Mouse (Mus musculus) kidney, postnatal 25 days (tissue): ENCODE measurements around the gene Lbx2.

ENCODE experiments used
- DNase-seq, 2 experiments: peaks; one replicate each; pipeline ENCODE4 v3.0.0; 2021; ENCODE audit warnings: mixed read lengths in 2 of 2

Lbx2 gene

DNA sequence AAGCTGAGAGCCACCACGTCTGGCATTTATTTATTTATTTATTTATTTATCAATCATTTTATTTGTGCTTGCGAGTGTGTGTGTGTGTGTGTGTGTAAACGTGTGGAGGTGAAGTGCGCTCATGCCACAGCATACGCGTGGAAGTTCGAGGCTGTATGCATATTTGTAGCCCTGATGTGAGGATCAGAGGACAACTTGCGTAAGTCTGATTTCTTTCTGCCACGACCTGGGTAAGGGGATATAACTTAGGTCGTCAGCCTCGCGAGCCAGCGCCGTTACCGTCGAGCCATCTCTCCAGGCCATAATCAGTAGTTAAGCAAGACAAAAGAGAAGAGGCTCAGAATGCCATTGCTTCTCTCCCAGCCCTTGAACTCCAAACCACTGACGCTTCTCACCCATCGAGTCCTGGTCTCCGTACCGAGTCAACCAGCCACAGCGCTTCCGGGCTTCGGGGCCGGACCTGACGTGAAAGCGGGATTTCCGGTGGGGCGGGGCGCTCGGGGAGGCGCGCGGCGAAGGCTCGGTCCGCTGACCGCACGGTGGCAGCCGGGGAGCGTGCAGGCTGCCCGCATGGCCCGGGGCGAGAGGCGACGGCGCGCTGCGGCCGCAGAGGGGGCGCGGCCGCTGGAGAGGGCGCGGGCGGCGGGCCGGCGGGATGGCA, 29.0 kb downstream of the Lbx2 start, which contains the start of gene Mogs:
Mogs (plus strand) TSS at position 486 of the 661 bp plus-strand sequence.
- peak; percentile 96 to 97 for DNase-seq

GRCm38 (mm10) chr6:83115682-83116372, 29.7 kb downstream of the Lbx2 start:
- no peak for DNase-seq

DNA sequence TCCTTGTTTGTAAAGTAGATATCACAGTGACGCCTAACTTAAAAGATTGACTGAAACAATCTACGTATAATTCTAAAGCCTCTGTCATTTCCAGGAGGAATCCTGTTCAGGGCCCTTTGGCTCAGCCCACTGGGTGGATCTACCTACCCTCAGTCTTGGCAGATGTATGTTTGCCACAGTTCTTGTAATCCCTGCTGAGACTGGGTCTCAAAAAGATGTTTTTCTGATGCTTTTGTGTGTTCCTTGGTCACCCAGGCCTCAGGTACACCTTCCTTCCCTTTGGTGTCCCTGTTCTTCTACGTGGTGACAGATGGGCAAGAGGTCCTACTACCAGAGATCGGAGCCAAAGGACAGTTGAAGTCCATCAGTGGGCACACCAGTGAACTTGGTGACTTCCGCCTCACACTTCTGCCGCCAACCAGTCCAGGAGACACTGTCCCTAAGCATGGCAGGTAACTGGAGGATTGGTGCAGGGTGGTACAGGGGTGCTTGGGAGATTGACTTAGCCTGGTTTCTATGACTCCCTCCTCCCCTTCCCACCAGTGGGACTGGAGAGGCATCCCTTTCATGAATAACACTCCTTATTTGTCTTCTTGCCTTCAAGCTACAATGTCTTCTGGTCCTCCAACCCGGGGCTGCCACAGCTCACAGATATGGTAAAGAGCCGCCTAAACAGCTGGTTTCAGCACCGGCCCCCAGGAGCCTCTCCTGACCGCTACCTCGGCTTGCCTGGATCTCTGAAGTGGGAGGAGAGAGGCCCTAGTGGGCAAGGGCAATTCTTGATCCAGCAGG, 30.4 kb downstream of the Lbx2 start:
- DNase-seq = no peak

- DNase-seq = no peak
Measured at GRCm38 (mm10) chr6:83117165-83117438, 30.9 kb downstream of the Lbx2 start.

- no peak for DNase-seq
Measured at GRCm38 (mm10) chr6:83117616-83118015, 31.4 kb downstream of the Lbx2 start.

DNA sequence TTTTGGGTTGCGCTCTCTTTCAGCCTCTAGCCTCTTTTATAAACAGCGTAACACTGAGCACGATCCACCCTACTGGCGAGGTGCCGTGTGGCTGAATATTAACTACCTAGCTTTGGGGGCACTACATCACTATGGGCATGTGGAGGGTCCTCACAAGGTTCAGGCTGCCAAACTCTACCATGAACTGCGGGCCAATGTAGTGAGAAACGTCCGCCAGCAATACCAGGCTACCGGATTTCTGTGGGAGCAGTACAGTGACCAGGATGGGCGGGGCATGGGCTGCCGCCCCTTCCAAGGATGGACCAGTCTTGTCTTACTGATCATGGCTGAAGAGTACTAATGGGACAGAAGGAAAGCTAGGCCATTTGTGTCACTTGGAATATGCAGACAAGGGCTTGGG, 32.2 kb downstream of the Lbx2 start:
- no peak for DNase-seq

GRCm38 (mm10) chr6:83118825-83119733, 32.9 kb downstream of the Lbx2 start:
- DNase-seq = peak in 1 of 2 experiments; percentile 56

- peak; percentile 56 to 71 for DNase-seq
Measured at GRCm38 (mm10) chr6:83119734-83120051, 33.5 kb downstream of the Lbx2 start.

DNA sequence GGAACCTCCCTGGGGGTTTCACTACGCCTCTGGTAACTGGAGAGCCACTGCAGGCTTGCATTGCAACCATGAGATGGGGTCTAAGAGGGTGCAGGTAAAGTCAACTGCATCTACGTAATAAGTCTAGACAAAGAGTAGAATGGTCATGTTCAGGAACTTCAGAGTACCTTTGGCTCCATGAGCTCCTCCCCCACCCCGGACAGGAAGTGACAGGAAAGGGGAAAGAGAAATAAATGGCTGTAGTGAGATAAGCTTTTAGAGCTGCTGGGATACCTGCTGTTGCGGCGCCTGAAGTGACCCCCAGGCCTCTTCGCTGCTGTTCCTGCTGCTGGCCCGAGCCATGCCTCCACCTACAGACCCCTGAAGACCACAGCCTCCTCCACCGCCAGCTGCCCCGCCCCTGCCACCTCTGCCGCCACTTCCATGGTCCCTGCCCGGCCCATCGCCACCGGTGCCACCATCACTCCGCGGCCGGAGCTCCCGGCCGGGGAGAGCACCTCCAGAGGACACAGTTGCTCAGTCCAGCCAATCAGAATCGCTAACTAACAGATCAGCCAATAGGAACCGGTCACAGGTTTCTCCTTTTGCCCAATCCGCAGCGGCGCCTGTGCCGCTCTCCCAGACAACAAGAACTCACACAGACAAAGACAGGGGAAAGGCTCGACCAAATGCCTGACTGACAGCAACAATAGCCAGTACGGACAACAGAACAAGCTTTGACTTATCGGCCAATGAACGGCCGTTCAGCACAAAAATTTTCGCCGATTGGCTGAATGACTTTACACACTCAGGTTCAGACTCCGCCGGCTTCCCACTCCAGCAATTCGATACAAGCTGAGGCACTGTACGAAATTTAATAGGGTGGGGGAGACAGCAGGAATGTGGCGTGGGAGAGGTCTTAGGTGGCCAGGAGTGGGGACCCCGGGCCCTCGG, 35.0 kb downstream of the Lbx2 start, which contains the start of gene Wbp1:
Wbp1 (minus strand) TSS at position 630 of the 933 bp plus-strand sequence.
- DNase-seq = peak; percentile 96 to 99

GRCm38 (mm10) chr6:83121863-83122710, 35.9 kb downstream of the Lbx2 start:
- no peak for DNase-seq

GRCm38 (mm10) chr6:83122961-83123360, 36.8 kb downstream of the Lbx2 start:
- no peak for DNase-seq

DNA sequence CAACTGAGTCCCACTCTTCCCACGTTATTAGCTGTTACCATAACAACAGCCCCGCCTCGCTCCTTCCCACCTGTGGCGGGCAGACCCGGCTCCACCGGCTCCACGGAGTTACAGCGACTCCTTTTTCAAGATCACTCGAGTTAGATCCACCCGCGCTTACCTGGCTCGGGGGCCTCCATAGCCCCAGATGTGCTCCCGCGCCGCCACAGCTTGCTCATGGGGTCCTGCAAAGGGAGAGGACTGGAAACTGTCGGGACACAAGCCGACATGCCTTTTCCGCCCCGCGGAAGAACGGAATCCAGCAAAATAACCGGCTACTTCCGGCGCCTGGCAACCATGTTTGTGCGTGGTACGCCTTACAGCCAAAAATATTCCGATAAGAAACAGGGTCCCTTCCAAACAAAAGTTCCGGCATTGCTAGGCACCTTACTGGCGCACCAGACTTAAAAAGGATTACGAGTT, 38.7 kb downstream of the Lbx2 start:
- DNase-seq = peak; percentile 93 to 96

GRCm38 (mm10) chr6:83125331-83125730, 39.2 kb downstream of the Lbx2 start, which contains the start of gene Ino80b:
Gene Ino80b (minus strand): TSS chr6:83125431.
- no peak for DNase-seq

DNA sequence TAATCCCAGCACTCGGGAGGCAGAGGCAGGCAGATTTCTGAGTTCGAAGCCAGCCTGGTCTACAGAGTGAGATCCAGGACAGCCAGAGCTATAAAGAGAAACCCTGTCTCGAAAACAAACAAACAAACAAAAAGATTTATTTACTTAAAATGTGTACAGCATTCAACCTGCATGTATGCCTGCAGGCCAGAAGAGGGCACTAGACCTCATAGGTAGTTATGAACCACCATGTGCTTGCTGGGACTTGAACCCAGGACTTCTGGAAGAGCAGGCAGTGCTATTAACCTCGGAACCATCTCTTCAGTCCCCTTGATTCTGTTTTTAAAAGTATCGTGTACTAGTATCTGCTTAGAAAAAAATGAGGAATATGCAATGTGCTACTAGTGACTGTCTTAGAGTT, 41.3 kb downstream of the Lbx2 start:
- no peak for DNase-seq

GRCm38 (mm10) chr6:83131469-83132034, 45.4 kb downstream of the Lbx2 start:
- peak; percentile 68 to 89 for DNase-seq

DNA sequence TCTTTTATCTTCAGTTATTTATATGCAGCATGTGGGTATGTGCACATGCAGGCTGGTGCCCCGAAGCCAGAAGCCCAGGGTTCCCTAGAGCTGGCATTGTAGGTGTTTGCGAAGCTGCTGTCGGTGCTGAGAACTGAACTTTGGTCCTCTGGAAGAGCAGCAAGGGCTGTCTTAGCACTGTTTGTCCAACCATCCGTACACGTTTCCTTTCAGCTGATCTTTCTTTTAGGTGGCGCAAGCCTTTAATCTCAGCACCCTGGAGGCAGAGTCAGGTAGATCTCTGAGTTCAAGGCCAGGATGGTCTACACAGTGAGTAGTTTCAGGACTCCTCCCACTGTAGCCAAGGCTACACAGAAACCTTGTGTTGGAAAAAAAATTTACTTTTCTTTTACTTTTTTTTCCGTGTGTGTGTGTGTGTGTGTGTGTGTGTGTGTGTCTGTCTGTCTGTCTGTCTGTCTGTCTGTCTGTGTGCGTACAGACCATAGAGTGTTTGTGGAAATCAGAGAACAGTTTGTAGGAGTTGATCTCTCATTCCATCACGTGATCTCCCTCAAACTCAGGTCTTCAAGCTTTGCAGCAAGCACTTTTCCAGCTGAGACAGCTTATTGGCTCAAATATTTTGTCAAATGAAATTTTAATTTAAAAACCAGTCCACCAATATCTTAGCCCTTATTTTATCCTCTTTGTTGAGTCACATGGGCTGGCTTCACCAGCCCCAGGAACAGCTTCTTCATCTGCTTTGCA, 46.2 kb downstream of the Lbx2 start:
- peak in 1 of 2 experiments; percentile 45 for DNase-seq

- peak in 1 of 2 experiments; percentile 77 for DNase-seq
Measured at GRCm38 (mm10) chr6:83134226-83134625, 48.1 kb downstream of the Lbx2 start.

DNA sequence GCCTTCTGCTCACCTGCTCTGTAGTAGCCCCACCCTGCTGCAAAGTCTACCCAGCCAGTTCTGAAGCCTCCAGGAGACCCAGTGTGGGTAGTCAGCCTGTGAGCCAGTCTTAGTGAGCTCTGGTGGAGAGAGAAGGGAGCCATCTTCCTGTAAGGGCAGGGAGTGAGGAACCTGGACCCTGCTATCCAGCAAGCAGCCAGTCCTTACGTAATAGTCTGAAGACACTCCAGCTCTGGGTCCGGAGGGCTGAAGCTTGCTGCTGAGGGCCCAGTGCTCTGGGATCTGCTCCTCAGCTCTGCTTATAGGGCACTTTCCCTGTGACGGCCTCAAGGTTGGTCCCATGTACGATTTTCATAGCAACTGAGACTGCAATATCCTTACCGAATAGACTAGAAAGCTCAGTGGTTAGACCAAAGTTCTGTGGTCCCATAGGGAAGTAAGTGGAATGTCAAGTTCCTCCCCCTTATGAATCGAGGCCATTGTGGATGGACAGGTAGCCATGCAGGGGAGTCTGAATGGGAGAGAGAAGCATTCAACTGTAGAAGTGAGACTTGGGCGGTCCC, 48.9 kb downstream of the Lbx2 start, which contains the start of gene Rtkn:
Rtkn (plus strand) TSS at position 513 of the 563 bp plus-strand sequence.
- peak in 1 of 2 experiments; percentile 86 for DNase-seq
